Mouse (Mus musculus) heart, postnatal 0 days (tissue): ENCODE results near the gene Wwox.

Source experiments
- CTCF ChIP-seq: IDR thresholded peaks from 2 replicates; pipeline ENCODE4 v1.5.1; 2016; ENCODE audit warnings: antibody characterized with exemption, control low read depth, low read depth
- EP300 ChIP-seq: IDR thresholded peaks from 2 replicates; pipeline ENCODE4 v1.6.1; 2016; ENCODE audit warnings: antibody characterized with exemption, low read depth

DNA sequence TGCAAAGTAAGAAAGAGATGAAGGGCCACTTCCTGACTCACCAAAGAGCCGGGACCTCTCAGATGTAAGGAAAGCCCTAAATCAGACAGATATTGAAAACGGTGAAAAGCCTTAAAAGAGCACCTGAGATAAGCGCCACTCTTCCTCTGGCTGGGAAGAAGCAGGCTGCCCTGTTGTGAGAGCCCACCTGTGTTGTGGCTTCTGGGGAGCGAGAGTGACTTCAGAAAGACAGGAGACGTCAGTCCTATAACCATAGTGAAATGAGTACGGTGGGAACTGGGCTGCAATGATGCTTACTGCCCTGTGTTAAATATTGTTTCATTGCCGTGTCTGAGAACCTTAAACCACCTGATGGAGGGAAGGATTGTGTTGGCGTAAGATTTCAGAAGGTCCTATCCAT lies 431.0 kb downstream of the Wwox start:
- TF ChIP-seq CTCF (no peak), EP300 (no peak)
